Mouse (Mus musculus) midbrain, embryonic 15.5 days (tissue): ENCODE measurements around the gene Gdf1. TPM values are rescaled to one million over a fixed set of nuclear protein-coding genes. Genes with fewer than 3 reads are reported as not detected.

ENCODE experiments used
- ATAC-seq: fragments of 200-750 bp; cut with Nextera tagmentation; replicated peaks from 2 replicates; pipeline ENCODE4 v1.8.0; 2017; ENCODE audit warnings: moderate TSS enrichment
- H3K27ac ChIP-seq: fragments of 300-500 bp; sonication (generic); 2 replicates; pipeline ENCODE4 v1.5.1; 2015; ENCODE audit warnings: mild to moderate bottlenecking, inconsistent platforms
- H3K27me3 ChIP-seq: fragments of 300-500 bp; sonication (generic); replicated peaks from 2 replicates; pipeline ENCODE4 v1.6.1; 2015; ENCODE audit warnings: inconsistent platforms
- H3K36me3 ChIP-seq: fragments of 300-500 bp; sonication (generic); replicated peaks from 2 replicates; pipeline ENCODE4 v1.6.1; 2015; ENCODE audit warnings: inconsistent platforms
- H3K4me1 ChIP-seq: fragments of 300-500 bp; sonication (generic); 2 replicates; pipeline ENCODE4 v1.6.1; 2015; ENCODE audit warnings: inconsistent platforms
- H3K4me2 ChIP-seq: fragments of 300-500 bp; sonication (generic); 2 replicates; pipeline ENCODE4 v1.6.1; 2015; ENCODE audit warnings: inconsistent platforms, mild to moderate bottlenecking, moderate library complexity
- H3K4me3 ChIP-seq: fragments of 300-500 bp; sonication (generic); 2 replicates; pipeline ENCODE4 v1.5.1; 2015; ENCODE audit warnings: mild to moderate bottlenecking, inconsistent platforms
- H3K9ac ChIP-seq: fragments of 300-500 bp; sonication (generic); 2 replicates; pipeline ENCODE4 v1.6.1; 2015; ENCODE audit warnings: mild to moderate bottlenecking, inconsistent platforms
- H3K9me3 ChIP-seq: fragments of 300-500 bp; sonication (generic); 2 replicates; pipeline ENCODE4 v1.6.1; 2016; ENCODE audit warnings: inconsistent platforms
- WGBS: fragments of 180-500 bp; shearing (Covaris S2); methylation state at CpG from one replicate; pipeline ENCODE4 v1.1.7; 2015; ENCODE audit warnings: mixed read lengths; 5-methylcytosine and 5-hydroxymethylcytosine counted together
- polyA plus RNA-seq: library from polyadenylated mRNA; unstranded; fragments of >200 nt; fragmentation: Nextera tagmentation; extraction: Ambion mirVana; gene quantifications from 2 replicates; pipeline ENCODE4 v1.2.1, GENCODE M21; 2015

Gene Gdf1
- polyA plus RNA-seq, 1 experiment from 2014 or later, result 5.3 TPM

- WGBS, result under 1% methylated on average over 53 of the region's 53 CpGs
- no peaks in the 10 kb centered on the region for H3K36me3 ChIP-seq
- H3K27me3 ChIP-seq, result peaks cover 80% of the 10 kb centered on the region
- no peaks in the 10 kb centered on the region for H3K9me3 ChIP-seq
- H3K27ac ChIP-seq, result no peak overlapping the region
- H3K9ac ChIP-seq, result no peak overlapping the region
- H3K4me1 ChIP-seq, result peaks cover 20% of the 10 kb centered on the region
- peak overlapping the region; percentile 30 for H3K4me3 ChIP-seq
- peak; percentile 61 for ATAC-seq
- peak overlapping the region; percentile 48 for H3K4me2 ChIP-seq
Measured at GRCm38 (mm10) chr8:70374318-70374927, 44.8 kb downstream of the Gdf1 start.

DNA sequence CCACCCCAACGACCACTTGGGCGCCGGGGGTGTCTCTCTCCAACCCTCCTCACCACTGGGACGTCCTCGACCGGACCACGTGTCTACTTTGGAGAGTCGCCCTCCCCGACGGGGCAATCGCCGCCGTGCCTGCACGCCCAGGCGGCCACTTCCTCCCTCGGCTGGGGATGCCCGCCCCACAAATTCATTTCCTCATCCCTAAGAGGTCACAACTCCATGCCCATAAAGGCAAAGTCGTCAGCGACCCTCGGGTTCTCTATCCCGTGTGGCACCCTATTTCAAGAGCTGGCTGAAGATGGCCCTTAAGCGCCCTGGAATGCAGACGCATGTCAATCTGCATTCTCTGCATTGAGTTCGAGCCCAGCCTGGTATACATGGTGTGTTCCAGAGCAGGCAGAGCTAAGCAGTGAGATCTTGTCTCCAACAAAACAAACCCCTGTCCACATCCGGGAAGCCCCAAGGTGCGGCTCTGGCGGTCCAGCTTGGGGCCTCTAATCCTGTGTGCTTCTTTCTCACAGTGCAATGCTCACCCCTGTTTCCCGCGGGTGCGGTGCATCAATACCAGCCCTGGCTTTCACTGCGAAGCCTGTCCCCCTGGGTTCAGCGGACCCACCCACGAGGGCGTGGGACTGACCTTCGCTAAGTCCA, 45.7 kb downstream of the Gdf1 start:
- no peak for ATAC-seq
- WGBS, result 7% methylated on average over 35 of the region's 35 CpGs
- no peaks in the 10 kb centered on the region for H3K9me3 ChIP-seq
- no peaks in the 10 kb centered on the region for H3K36me3 ChIP-seq
- no peak overlapping the region for H3K4me2 ChIP-seq
- no peak overlapping the region for H3K9ac ChIP-seq
- H3K27ac ChIP-seq, result no peak overlapping the region
- peak overlapping the region; percentile 30; the same call in 1 of the 2 replicates for H3K4me3 ChIP-seq
- H3K27me3 ChIP-seq, result peaks cover 83% of the 10 kb centered on the region
- H3K4me1 ChIP-seq, result peaks cover 20% of the 10 kb centered on the region

- Histone ChIP-seq H3K4me1 (peaks cover 20% of the 10 kb centered on the region), H3K9ac (no peak overlapping the region), H3K27ac (no peak overlapping the region), H3K27me3 (peaks cover 83% of the 10 kb centered on the region), H3K4me2 (peak overlapping the region; percentile 12; the same call in 1 of the 2 replicates), H3K36me3 (no peaks in the 10 kb centered on the region), H3K4me3 (no peak overlapping the region), H3K9me3 (no peaks in the 10 kb centered on the region)
- no peak for ATAC-seq
- WGBS, result 7% methylated on average over 37 of the region's 37 CpGs
Measured at GRCm38 (mm10) chr8:70376275-70376741, 46.7 kb downstream of the Gdf1 start.

DNA sequence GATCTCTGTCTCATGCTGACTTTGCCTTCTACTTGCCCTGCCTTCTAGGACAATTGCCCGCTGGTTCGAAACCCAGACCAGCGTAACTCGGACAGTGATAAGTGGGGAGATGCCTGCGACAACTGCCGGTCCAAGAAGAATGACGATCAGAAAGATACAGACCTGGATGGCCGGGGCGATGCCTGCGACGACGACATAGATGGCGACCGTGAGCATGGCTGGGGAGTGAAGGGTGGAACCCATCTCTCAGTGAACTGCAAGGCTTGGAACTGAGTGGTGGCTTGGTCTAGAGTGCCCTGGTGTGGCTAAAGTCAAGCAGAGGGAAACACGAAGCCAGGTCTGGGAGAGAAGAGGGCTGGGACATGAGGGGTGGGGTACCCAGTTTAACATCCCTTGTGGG, 47.4 kb downstream of the Gdf1 start:
- no peak for ATAC-seq
- Histone ChIP-seq H3K27me3 (peaks cover 75% of the 10 kb centered on the region), H3K36me3 (no peaks in the 10 kb centered on the region), H3K9ac (no peak overlapping the region), H3K27ac (no peak overlapping the region), H3K4me2 (no peak overlapping the region), H3K4me3 (no peak overlapping the region), H3K9me3 (no peaks in the 10 kb centered on the region), H3K4me1 (peaks cover 20% of the 10 kb centered on the region)
- WGBS, result 14% methylated on average over 15 of the region's 15 CpGs

GRCm38 (mm10) chr8:70380069-70380468, 50.5 kb downstream of the Gdf1 start:
- Histone ChIP-seq H3K27ac (no peak overlapping the region), H3K9me3 (no peaks in the 10 kb centered on the region), H3K4me1 (peaks cover 4% of the 10 kb centered on the region; the same call in 1 of the 2 replicates), H3K27me3 (peaks cover 45% of the 10 kb centered on the region), H3K36me3 (0 out of 2 replicates have a peak, but pooled peaks cover 4% of the 10 kb centered on the region), H3K9ac (no peak overlapping the region), H3K4me3 (no peak overlapping the region), H3K4me2 (no peak overlapping the region)
- WGBS, result 88% methylated on average over 12 of the region's 12 CpGs
- no peak for ATAC-seq

Other genes with a start within 250 kb of the Gdf1 start
- 0.93 and 1.4 TPM in 2 replicates for gene Hapln4, start 246.4 kb upstream of the Gdf1 start, polyA plus RNA-seq
- gene Ncan, start 208.9 kb upstream of the Gdf1 start, polyA plus RNA-seq, result 186 and 193 TPM in 2 replicates
- 36.7 and 39.1 TPM in 2 replicates for gene Nr2c2ap, start 198.5 kb upstream of the Gdf1 start, polyA plus RNA-seq
- gene Rfxank, start 190.7 kb upstream of the Gdf1 start, polyA plus RNA-seq, result 13.4 and 14.2 TPM in 2 replicates
- 59.1 and 64.8 TPM in 2 replicates for gene Borcs8, start 190.3 kb upstream of the Gdf1 start, polyA plus RNA-seq
- 0.37 and 0.56 TPM in 2 replicates for gene Mef2b, start 190.1 kb upstream of the Gdf1 start, polyA plus RNA-seq
- 60.9 and 62.0 TPM in 2 replicates for gene Tmem161a, start 157.5 kb upstream of the Gdf1 start, polyA plus RNA-seq
- gene Slc25a42, start 117.5 kb upstream of the Gdf1 start, polyA plus RNA-seq, result 8.7 and 10.9 TPM in 2 replicates
- 102 and 109 TPM in 2 replicates for gene Sugp2, start 95.6 kb upstream of the Gdf1 start, polyA plus RNA-seq
- 117 and 118 TPM in 2 replicates for gene Armc6, start 95.4 kb upstream of the Gdf1 start, polyA plus RNA-seq
- gene Homer3, start 47.0 kb upstream of the Gdf1 start, polyA plus RNA-seq, result 37.9 and 41.2 TPM in 2 replicates
- 44.5 and 48.0 TPM in 2 replicates for gene Ddx49, start 27.3 kb upstream of the Gdf1 start, polyA plus RNA-seq
- gene Cope, start 27.3 kb upstream of the Gdf1 start, polyA plus RNA-seq, result 299 and 322 TPM in 2 replicates
- gene Cers1, start 14.0 kb upstream of the Gdf1 start, polyA plus RNA-seq, result 38.2 and 40.1 TPM in 2 replicates
- gene Upf1, start 23.5 kb downstream of the Gdf1 start, polyA plus RNA-seq, result 15.1 and 16.0 TPM in 2 replicates
- gene Comp, start 43.7 kb downstream of the Gdf1 start, polyA plus RNA-seq, result 0.50 and 0.57 TPM in 2 replicates
- gene Crtc1, start 109.8 kb downstream of the Gdf1 start, polyA plus RNA-seq, result 57.2 and 58.7 TPM in 2 replicates
- 31.0 and 31.4 TPM in 2 replicates for gene Klhl26, start 147.2 kb downstream of the Gdf1 start, polyA plus RNA-seq
- 123 and 141 TPM in 2 replicates for gene Tmem59l, start 157.5 kb downstream of the Gdf1 start, polyA plus RNA-seq
- 2.4 and 2.9 TPM in 2 replicates for gene Crlf1, start 163.3 kb downstream of the Gdf1 start, polyA plus RNA-seq
- 164 and 169 TPM in 2 replicates for gene Rex1bd, start 176.9 kb downstream of the Gdf1 start, polyA plus RNA-seq
- gene Uba52, start 181.0 kb downstream of the Gdf1 start, polyA plus RNA-seq, result 587 and 620 TPM in 2 replicates
- gene Fkbp8, start 197.9 kb downstream of the Gdf1 start, polyA plus RNA-seq, result 450 and 462 TPM in 2 replicates
- gene Kxd1, start 198.1 kb downstream of the Gdf1 start, polyA plus RNA-seq, result 46.4 and 51.7 TPM in 2 replicates
- gene Ell, start 209.6 kb downstream of the Gdf1 start, polyA plus RNA-seq, result 18.6 and 19.9 TPM in 2 replicates